Mouse (Mus musculus) liver, embryonic 14.5 days (tissue): ENCODE measurements at regions not wholly inside any gene's neighbourhood (a gene's known extent, or its start where the extent isn't known, plus 50 kb on each side); places are given as distances from the start of the nearest gene placed in this dataset.

Experiments used
- CTCF ChIP-seq: IDR thresholded peaks from 2 replicates; pipeline ENCODE4 v1.5.1; 2016; ENCODE audit warnings: antibody characterized with exemption, low read depth, control low read depth
- EP300 ChIP-seq: IDR thresholded peaks from 2 replicates; pipeline ENCODE4 v1.6.1; 2016; ENCODE audit warnings: antibody characterized with exemption, low read depth

GRCm38 (mm10) chr11:55859230-55859629 lies 181.6 kb downstream of the Nmur2 start:
- TF ChIP-seq CTCF (no peak), EP300 (no peak)
